14 mouse cellular contexts compared by ENCODE assay signal in the genomic region with DNA sequence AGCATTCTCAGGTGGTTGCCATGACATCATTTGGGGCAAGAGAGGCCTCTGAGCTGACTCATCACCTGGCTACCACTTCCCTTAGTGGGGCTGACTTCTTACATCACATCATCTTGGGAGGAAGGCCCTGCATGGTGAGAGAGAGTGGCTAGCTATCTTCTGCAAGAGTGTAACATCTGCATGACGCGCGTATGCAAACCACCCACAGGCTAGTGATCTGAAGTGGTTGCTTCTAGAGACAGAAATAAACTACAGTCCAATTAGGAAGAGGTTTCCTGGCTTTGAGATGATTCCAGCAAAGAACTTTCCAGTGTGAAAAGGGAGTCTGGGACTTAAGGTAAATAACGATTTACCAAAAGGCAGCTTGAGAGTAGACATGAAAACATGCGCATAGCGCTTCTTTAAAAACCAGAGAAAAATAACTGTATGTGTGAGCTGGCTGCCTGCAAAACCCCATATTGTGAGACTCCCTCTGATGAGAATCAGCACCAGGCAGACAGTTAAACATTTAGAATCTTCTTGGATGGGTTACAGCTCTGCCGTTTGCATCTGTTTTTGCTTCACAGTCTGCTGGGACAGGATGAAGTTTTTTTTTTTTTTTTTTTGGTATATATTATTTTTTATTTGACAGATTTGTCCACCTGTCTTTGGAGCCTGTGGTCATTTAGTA.
DNase-seq lines count a peak whose midpoint lies in the region; ATAC-seq and TF ChIP-seq lines count a peak whose summit lies in the region.
"Had no signal": no experiment of that assay in that cellular context is flagged by ENCODE, and none has a peak within 500 bp of the region (broad histone marks: within the 10 kb centered on the region; RNA-seq: fewer than 3 reads in every experiment).

No protein-coding gene starts in this region.

- H3K36me3 ChIP-seq in forebrain, postnatal 0 days (ENCODE audit: insufficient read depth), result no peaks in the 10 kb centered on the region
- H3K36me3 ChIP-seq in forebrain, embryonic 10.5 days (replicated peaks), result no peaks in the 10 kb centered on the region
- H3K36me3 ChIP-seq in stomach, embryonic 14.5 days (ENCODE audit: control insufficient read depth, insufficient read depth, low read length), result no peaks in the 10 kb centered on the region
- H3K36me3 ChIP-seq in stomach, postnatal 0 days (ENCODE audit: control insufficient read depth, insufficient read depth, low read length), result no peaks in the 10 kb centered on the region
- no peaks in the 10 kb centered on the region for H3K36me3 ChIP-seq in kidney, adult 2 months (ENCODE audit: control insufficient read depth, insufficient read depth, low read length)

- TF ChIP-seq EP300 in stomach, postnatal 0 days (optimal IDR thresholded peaks at IDR 0.05), result no peak

- no peaks in the 10 kb centered on the region; the same call in 1 of the 2 replicates for H3K4me1 ChIP-seq in forebrain, postnatal 0 days (ENCODE audit: insufficient read depth)
- peaks cover 12% of the 10 kb centered on the region for H3K4me1 ChIP-seq in forebrain, embryonic 10.5 days
- H3K4me1 ChIP-seq in stomach, embryonic 14.5 days (ENCODE audit: control insufficient read depth, insufficient read depth, low read length), result peaks cover 9% of the 10 kb centered on the region; the same call in 1 of the 2 replicates
- peaks cover 1% of the 10 kb centered on the region; the same call in 1 of the 2 replicates for H3K4me1 ChIP-seq in stomach, postnatal 0 days (replicated peaks; ENCODE audit: control insufficient read depth, insufficient read depth)
- peaks cover 8% of the 10 kb centered on the region; the same call in 1 of the 2 replicates for H3K4me1 ChIP-seq in kidney, adult 2 months (ENCODE audit: control insufficient read depth, insufficient read depth, low read length)

- H3K4me2 ChIP-seq in forebrain, postnatal 0 days (ENCODE audit: low read depth), result no peak overlapping the region
- H3K4me2 ChIP-seq in stomach, embryonic 14.5 days (replicated peaks; ENCODE audit: low read depth, low read length), result no peak overlapping the region
- no peak overlapping the region for H3K4me2 ChIP-seq in stomach, postnatal 0 days (replicated peaks; ENCODE audit: low read depth)

- H3K9me3 ChIP-seq in forebrain, postnatal 0 days (ENCODE audit: low read length), result no peaks in the 10 kb centered on the region
- H3K9me3 ChIP-seq in forebrain, embryonic 10.5 days, result peaks cover 13% of the 10 kb centered on the region; the same call in 1 of the 2 replicates
- peaks cover 3% of the 10 kb centered on the region; the same call in 1 of the 2 replicates for H3K9me3 ChIP-seq in stomach, embryonic 14.5 days (ENCODE audit: control insufficient read depth, low read depth, low read length)
- no peaks in the 10 kb centered on the region for H3K9me3 ChIP-seq in stomach, postnatal 0 days (ENCODE audit: control insufficient read depth, low read length)

- peak; percentile 71 for DNase-seq in forebrain, postnatal 0 days
- no peak for DNase-seq in forebrain, embryonic 10.5 days (ENCODE audit: extremely low spot score, low spot score)
- DNase-seq in stomach, postnatal 0 days (ENCODE audit: low spot score), result no peak
- peak; percentile 33 to 50 for DNase-seq in left cerebral cortex, adult 18-20 months (ENCODE audit: low spot score in 2 of 2)
- DNase-seq in spleen, postnatal 10 days (ENCODE audit: low spot score in 2 of 2), result no peak
- DNase-seq in heart, adult 8-10 months (ENCODE audit: low spot score), result no peak
- no peak for DNase-seq in kidney, adult 2 months
- DNase-seq: adrenal gland, adult 8-10 months; cerebellum, adult 18-20 months; gastrocnemius, postnatal 25 days; heart, postnatal 10 days; kidney, adult 18-20 months had no signal

- H3K9ac ChIP-seq in forebrain, postnatal 0 days, result no peak overlapping the region
- no peak overlapping the region for H3K9ac ChIP-seq in stomach, embryonic 14.5 days (replicated peaks; ENCODE audit: low read depth, low read length)
- no peak overlapping the region for H3K9ac ChIP-seq in stomach, postnatal 0 days (ENCODE audit: low read length)
- H3K9ac ChIP-seq: liver, embryonic 14.5 days had no signal

- no peak overlapping the region for H3K4me3 ChIP-seq in forebrain, postnatal 0 days (ENCODE audit: low read depth, low read length)
- no peak overlapping the region for H3K4me3 ChIP-seq in forebrain, embryonic 10.5 days
- H3K4me3 ChIP-seq in stomach, embryonic 14.5 days (ENCODE audit: low read depth, low read length), result no peak overlapping the region
- H3K4me3 ChIP-seq in stomach, postnatal 0 days (ENCODE audit: low read depth, low read length), result no peak overlapping the region
- no peak overlapping the region for H3K4me3 ChIP-seq in kidney, adult 2 months (ENCODE audit: insufficient read depth, low read depth, low read length)

- no peak for TF ChIP-seq CTCF in forebrain, postnatal 0 days (IDR thresholded peaks at IDR 0.05; ENCODE audit: low read depth)
- TF ChIP-seq CTCF in stomach, postnatal 0 days (IDR thresholded peaks at IDR 0.05; ENCODE audit: low read depth), result no peak
- no peak for TF ChIP-seq CTCF in kidney, adult 2 months (conservative IDR thresholded peaks at IDR 0.05; ENCODE audit: insufficient read depth, insufficient read length, low read depth, low read length)

- H3K27me3 ChIP-seq in forebrain, postnatal 0 days (ENCODE audit: insufficient read depth, low read length), result no peaks in the 10 kb centered on the region
- H3K27me3 ChIP-seq in forebrain, embryonic 10.5 days (ENCODE audit: poor library complexity, severe bottlenecking), result peaks cover 18% of the 10 kb centered on the region; the same call in 1 of the 2 replicates
- no peaks in the 10 kb centered on the region for H3K27me3 ChIP-seq in stomach, embryonic 14.5 days (ENCODE audit: control insufficient read depth, insufficient read depth, low read length)
- H3K27me3 ChIP-seq in stomach, postnatal 0 days (ENCODE audit: control insufficient read depth, insufficient read depth, low read length), result no peaks in the 10 kb centered on the region
- no peaks in the 10 kb centered on the region; the same call in 1 of the 2 replicates for H3K27me3 ChIP-seq in kidney, adult 2 months (replicated peaks; ENCODE audit: control insufficient read depth, insufficient read depth, low read length)

- no peak for TF ChIP-seq POLR2A in kidney, adult 2 months (IDR thresholded peaks at IDR 0.05; ENCODE audit: low read depth, low read length)

- no peak overlapping the region for H3K27ac ChIP-seq in forebrain, postnatal 0 days (ENCODE audit: low read depth, low read length)
- H3K27ac ChIP-seq in forebrain, embryonic 10.5 days, result no peak overlapping the region
- H3K27ac ChIP-seq in stomach, embryonic 14.5 days (ENCODE audit: low read length), result peak overlapping the region; percentile 24; the same call in 1 of the 2 replicates
- H3K27ac ChIP-seq in stomach, postnatal 0 days (replicated peaks), result no peak overlapping the region
- H3K27ac ChIP-seq in kidney, adult 2 months (ENCODE audit: insufficient read depth, low read depth, low read length), result no peak overlapping the region
- H3K27ac ChIP-seq: liver, embryonic 14.5 days had no signal

- 63% methylated on average over 7 of the region's 7 CpGs for WGBS in forebrain, postnatal 0 days
- WGBS in forebrain, embryonic 10.5 days, result 94% methylated on average over 7 of the region's 7 CpGs
- 78% methylated on average over 7 of the region's 7 CpGs for WGBS in stomach, embryonic 14.5 days
- 61% methylated on average over 7 of the region's 7 CpGs for WGBS in stomach, postnatal 0 days
- WGBS in kidney, adult 2 months, result 89% methylated on average over 7 of the region's 7 CpGs

- peak; percentile 73 for ATAC-seq in forebrain, postnatal 0 days
- ATAC-seq in stomach, embryonic 14.5 days (ENCODE audit: insufficient number of reproducible peaks, insufficient read depth, low FRiP score, low read depth), result no peak
- ATAC-seq in stomach, postnatal 0 days (ENCODE audit: low FRiP score, low TSS enrichment), result no peak

Comparison
In these comparisons a context has a peak if more than half of its experiments do, and no peak if none do; other contexts are left out.
1. DNase-seq: peak in forebrain, postnatal 0 days (single experiment) and left cerebral cortex, adult 18-20 months (2 of 2); none in forebrain, embryonic 10.5 days (single experiment), stomach, postnatal 0 days (single experiment), spleen, postnatal 10 days (0 of 2), heart, adult 8-10 months (single experiment) and kidney, adult 2 months (single experiment).